Mouse (Mus musculus) monocyte, adult 2 months (primary cell): ENCODE data around the gene Slc30a9.
A peak's percentile ranks its signal among the peaks of the same experiment; 100 is the strongest.

ENCODE experiments used
- DNase-seq, 2 experiments: peaks; one replicate each; pipeline ENCODE4 v3.0.0; 2022; ENCODE audit warnings: low spot score in 2 of 2, low read depth in 1 of 2

Gene Slc30a9

DNA sequence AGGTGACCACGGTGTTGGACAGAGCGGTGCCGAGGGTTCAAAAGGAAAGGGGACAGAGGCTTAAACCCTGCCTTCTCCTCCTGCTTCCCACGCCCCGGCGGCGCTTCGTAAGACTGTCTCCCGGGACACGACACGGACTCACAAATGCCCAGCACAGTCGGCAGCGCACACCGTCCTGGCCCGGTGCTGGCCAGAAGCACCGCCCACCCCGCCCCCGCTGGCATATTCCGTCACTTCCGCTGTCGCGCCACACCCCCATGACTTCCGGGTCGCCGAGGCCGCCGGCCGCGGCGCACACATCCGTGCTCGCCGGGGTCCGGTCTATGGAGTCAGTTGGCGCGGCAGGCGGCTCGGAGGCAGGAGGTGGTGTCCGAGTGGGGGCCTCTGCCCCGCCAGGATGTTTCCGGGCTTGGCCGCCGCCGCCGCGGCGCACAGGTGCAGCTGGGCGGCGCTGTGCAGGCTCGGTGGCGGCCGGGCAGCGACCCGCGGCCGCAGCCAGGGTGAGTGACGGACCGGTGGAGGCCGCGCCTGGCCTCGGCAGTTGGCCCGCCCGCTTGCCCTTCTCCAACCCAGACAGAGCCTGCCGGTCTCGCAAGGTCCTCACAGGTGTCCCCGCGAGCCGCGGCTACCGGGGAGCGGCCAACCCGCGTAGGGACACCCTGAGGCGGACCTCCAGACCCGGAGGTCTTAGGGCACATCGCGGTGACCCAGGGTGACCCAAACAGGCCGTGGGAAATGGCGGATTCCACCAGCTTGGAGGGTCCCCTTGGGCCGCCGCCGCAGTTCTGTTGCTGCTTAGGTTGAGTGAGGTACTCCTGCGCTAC, at the start of gene Slc30a9:
TSS of gene Slc30a9 (plus strand) at position 258 of the 824 bp plus-strand sequence.
- peak; percentile 57 to 86 for DNase-seq

DNA sequence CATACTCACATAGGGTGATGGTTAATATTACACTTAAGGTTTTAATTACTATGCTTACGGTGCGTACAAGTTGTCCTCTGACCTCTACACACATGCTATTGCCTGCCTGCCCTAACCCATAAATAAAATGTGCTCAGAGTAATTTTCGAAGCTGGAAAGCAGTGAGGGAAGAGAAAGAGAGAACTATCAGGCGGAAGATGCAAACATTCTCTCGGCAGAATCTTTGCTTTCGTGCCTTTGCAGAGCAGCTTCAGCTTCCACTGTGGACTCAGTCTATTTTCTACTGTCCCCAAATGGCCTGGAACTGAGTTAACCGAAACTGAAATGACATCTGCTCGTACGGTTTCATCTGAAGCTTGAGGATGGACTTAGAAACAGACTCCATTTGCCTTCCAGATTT, 48.3 kb upstream of the Slc30a9 start:
- DNase-seq: no peak

DNA sequence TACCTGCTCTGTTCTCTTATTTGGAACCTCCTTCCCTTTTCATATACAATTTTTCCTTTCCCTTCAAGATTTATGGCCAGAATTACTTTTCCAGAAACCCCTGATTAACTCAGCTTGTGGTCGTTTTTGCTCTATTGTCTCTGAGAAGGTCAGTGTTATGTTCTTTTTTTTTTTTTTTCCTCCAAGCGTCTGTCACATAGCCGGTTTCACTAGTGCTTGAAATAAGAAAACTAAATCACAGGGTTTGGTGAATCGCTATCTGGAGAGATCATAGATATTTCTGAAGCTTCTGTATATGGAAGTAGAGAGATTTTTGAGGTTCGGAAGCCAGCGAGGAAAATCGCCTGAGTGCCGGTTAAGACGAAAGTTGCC, 46.6 kb upstream of the Slc30a9 start:
- no peak for DNase-seq

DNA sequence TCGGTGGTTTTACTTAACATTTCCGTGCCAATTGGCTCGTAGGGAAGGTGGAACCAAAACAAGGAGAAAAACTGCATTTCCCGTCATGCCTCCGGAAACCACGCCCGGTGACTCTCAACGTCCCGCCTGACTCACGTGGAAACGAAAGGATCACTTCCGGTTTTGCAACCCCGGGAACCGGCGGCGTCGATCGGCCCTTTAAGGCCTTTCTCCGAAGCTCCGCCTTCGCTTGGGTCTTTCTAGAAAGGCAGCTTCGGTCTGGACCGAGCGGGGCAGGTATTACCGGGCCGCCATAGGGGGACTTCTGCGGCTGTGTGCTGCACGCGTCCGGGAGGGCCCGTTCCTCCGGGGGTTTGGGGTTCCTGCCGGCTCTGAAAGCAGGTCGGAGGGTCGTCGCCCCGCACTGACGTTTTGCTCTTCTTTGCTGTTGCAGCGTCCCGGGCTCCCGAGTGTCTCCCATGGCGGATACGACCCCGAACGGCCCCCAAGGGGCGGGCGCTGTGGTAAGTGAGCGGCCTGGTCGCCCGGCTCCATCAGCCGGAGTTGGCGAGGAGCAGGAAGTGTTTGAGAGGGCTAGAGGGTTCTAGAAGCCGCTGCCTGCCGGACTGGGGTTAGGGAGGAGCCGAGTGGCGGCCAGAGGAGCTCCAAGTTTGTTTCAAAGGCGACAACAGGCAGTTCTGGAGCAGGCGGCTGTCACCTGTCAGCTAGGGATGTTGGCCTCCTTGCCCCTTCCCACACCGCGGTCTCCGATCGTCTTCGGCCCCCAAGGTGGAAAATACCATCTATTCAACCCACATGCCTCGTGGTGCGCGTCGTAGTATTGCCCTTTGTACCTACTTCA, 46.0 kb upstream of the Slc30a9 start, which contains the start of gene Tmem33:
TSS of gene Tmem33 (plus strand) at position 35 of the 841 bp plus-strand sequence.
- peak; percentile 86 to 89 for DNase-seq

DNA sequence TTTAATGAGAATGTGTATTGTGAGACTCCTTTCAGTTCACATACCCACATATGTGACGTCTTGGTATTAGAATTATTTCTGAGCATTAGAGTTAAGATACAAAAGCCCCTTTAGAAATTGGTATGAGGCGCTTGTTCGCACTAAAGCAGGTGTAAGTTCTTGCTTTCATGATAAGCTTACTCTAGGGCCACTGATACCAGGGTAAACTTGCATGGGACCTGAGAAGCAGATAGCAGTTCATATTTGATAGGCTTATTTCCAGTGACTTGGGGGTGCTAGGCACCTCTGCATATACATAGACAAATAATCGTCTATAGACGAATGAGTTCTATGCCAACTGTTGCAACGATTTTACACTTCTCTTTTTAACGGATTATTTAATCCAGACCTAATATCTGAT, 43.8 kb upstream of the Slc30a9 start:
- DNase-seq: no peak

DNA sequence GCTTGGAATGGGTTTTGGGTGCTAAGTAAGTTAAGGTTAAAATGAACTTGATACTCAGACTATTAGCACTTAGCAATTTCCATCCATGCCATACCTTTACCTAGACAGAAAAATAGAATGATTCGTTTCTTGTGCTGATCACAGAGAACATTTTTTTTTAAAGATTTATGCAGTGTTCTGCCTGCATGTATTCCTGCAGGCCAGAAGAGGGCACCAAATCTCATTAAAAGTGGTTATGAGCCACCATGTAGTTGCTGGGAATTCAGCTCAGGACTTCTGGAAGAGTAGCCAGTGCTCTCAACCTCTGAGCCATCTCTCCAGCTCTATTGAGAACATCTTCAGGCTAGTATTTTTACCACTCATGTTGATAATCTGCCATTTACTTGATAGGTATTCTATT, 40.6 kb upstream of the Slc30a9 start:
- no peak for DNase-seq

DNA sequence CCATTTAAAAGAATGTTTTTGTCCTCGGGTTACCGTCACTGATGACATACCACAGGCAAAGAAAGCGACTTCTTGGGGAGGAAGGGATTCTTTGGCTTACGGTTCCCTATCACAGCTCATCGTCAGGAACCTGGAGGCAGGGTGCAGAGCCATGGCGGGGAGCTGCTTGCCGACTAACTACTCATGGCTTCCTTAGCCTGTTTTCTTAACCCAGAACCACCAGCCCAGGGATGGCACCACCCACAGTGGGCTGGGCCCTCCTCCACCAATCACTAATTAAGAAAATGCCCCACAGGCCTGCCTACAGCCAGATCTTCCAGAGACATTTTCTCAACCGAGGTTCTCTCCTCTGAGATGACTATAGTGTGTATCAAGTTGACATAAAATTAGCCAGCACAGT, 37.4 kb upstream of the Slc30a9 start:
- DNase-seq: no peak

DNA sequence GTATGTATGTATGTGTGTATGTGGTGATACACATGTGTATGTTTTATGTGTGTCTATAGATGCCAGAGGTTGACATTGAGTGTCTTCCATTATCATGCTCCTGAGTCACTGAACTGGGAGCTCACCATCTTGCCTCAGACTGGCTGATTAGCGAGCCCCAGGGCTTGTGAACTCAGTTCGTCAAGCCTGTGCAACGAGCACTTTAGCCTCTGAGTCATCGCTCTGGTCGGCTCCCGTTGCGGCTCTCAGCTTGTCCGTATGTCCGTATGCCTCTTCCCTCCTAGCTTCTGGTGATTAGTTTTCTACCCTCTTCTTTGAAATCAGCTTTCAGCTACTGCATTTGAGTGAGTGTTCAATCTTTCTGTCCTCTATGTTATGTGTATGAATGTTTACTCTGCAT, 27.3 kb upstream of the Slc30a9 start:
- DNase-seq: no peak

DNA sequence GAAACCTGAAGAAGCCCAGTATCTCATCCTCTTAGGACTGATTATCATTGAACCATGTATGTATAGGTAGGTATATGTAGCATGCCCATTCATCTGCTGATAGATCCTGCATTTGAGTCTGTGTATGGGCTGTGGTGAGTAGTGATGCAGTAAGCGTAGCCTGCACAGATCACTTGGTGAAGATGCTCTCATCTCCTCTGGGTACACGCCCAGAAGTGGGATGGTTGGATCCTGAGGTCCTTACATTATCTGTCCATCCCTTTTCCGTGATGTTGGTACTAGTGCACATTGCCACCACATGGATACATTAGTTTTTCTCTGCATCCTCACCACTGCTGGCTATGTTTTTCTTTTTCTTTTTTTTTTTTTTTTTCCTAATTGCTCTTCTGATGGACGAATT, 26.9 kb upstream of the Slc30a9 start:
- DNase-seq: no peak

DNA sequence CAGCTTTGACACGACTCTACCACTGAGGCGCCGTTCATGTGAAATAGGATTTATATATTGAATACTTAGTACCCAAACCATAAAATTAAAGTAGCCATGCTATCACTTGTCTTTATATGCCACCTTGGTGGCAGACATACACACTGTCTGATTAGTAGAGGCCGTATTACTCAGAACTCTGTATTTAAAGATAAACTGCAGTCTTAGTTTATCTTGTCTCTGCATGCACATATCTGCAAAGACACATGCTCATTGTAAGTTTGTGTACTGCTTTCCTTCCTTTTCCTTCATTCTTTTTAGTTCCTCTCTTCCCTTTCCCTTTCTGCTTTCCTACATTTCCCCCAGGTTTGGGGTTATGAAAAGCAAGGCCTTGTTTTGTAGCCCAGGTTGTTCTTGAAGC, 26.4 kb upstream of the Slc30a9 start:
- DNase-seq: no peak

DNA sequence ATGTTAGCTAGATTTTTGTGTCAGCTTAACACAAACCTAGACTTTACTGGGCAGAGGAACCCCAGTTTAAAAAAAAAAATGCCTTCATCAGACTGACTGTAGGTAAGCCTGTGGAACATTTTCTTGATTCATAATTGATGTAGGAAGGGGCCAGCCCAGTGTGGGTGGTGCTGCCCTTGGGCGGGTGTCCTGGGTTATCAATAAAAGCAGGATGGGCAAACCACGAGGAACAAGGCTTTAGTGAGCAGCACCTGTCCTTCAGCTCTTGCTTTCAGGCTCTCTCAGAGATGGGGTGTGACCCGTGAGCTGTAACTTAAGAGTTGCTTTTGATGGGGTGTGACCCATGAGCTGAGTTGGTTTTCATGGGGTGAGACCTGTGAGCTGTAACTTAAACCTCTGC, 11.7 kb upstream of the Slc30a9 start:
- DNase-seq: no peak

DNA sequence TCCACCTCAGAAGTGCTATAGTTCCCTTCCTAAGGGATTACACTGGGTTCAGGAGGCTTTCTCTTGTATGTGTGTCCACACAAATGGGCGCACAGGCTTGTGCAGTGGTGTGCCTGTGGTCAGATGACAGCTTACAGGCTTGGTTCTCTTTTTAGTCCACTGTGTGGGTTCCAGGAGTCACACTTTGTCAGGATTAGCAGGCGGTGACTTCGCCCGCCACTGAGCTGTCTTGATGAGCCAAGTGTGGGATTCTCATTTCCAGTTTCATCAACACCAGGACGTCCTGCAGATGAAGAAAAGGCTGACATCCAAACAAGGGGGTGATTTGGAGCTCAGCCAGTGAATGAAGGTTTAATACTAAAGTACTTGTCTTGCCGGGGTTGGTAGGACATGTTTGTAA, 11.1 kb upstream of the Slc30a9 start:
- DNase-seq: no peak

DNA sequence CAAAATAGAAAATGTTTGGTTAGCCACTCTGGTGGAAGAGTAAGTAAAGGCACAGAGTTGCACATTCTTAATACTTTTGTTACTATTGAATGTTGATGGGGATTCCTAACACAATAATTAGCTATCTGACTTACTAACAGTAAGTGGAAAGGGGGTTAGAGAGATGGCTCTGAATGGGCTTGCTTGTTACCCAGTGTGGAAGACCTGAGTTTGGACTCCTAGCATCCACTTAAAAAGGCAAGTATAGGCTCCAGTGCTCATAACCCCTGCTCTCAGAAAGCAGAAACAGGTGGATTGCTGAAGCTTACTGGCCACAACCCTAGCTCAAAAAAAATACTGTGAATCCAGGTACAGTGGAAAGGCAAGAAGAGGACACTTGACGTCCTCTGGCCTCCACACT, 10.6 kb upstream of the Slc30a9 start:
- DNase-seq: no peak

DNA sequence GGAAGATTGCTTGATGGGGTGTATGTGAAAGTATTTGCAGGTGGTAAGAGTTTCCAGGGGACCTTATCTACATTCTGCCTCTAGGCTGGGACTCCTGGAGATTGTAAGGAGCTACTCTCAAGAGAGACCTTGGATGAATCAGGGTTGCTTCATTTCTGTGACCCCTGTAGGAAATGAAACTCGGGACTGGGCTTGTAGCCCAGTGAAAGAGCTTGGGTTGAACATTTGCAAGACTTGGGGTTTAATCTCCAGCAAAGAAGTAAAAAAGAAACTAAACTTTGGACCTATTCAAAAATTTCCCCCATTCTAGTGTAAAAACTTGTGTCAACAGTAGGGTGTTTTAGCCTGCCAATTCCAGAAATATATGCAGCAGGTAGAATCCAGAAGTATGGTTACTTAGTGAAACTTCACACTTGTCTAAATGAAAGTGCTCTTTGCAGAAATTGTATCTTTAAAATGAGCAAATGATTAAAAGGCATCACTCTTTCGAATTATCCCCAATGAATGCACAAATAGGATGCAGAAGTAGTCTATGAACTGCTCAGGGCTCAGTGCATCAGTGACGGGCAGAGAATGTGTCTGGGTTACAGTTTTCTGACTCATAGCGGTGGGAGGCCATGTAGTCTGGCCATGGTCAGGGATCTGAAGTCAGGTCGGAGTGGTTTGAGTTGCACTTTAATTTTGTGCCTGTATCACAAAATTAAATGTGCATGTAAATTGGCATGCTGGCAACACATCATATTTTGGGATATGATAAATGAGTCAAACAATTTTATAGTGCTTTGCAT, 9.5 kb upstream of the Slc30a9 start:
- DNase-seq: no peak

DNA sequence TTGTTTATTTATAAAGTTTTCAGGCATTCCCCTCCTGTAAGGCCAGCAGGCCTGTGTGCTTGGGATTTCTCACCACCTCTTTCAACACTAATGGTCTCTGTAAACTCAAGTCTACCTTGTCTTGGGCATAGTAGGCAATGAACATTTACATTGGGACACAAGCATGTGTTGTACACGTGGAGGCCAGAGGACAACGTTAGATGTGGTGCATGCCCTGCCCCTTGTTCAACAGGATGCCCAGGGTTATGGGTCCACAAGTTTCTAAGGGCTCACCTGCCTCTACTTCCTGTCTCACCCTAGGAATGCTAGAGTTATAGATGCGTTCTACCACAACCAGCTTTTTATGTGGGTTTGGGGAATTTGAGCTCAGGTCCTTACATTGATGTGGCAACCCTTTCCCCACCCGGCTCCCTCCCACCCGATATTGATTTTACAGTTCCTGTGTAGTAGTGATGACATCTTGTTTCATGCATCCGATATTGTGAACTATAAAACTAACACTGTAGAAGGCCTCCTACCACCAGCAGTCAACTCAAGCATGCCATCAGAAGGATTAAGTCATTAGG, 6.8 kb upstream of the Slc30a9 start:
- no peak for DNase-seq

DNA sequence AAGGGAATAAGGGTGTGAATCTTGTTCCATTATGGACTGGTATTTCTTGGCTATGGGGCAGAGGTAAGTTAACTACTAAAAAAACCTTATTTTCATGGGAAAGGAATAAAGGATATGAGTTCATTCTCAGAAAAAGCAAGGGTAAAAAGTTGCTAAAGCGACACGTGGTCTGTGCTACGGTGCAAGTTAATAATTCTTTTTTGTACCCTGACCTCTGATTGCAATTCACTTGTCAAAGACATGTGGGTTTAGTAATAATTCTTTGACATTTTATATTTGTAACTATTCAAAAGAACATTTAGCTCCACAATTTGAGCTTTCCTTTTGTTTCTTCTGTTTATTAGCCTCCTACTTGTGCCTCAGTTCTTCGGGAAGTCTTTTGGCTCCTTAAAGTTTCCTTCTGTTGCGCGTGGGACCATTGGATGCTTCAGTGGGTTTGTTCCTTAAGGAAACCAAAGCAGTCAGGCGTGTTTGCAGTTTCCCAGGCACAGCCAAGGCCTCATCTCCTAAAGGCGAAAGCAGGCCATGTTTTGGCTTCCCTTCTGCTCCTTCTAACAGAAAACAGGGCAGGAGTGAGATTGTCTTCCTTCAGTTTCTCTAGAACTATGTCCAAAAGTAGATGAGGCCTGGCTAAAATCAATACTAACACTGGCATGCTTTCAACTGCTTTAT, 5.7 kb upstream of the Slc30a9 start:
- no peak for DNase-seq

DNA sequence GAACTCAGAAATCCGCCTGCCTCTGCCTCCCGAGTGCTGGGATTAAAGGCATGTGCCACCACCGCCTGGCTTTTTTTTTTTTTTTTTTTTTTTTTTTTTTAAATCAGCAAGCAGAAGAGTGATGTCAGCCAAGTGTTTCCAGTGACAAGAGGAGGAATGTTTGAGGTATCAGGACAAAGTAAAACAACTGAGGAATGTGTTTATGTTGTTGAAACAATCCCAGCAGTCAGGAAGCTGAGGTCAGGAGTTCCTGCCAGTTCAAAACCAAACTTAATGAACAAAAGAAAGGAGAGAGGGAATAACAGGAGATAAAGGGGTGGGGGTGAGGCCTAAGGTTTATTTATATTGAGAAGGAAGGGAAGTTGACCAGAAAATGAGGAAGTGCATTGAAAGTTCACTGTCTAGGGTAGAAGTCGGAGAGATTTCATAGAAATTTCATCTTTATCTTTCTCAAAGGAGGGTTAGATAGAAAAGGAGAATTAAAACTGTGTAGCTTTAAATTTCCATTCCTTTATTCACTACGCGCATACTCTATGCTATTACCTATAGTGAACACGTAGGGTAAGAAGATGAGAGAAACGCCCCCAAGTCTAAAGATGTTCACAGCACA, 4.9 kb upstream of the Slc30a9 start:
- no peak for DNase-seq

DNA sequence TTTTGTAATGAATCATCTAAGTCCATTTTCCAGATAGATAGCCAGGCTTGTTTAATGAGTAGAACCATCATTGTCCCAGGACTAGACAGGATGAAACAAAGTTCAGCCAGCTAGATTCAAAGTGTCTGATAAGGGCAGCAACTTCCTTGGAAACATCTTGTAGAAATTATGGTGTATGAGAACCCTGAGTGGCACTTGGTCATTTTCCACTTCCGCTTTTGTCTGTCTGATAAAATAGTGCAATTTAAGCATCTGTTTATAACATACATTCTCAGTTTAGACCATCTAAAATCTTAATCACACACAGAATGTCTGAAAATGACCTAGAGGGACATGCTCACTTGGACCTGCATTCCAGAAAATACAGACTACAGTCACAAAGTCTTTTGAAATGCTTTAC, 2.9 kb upstream of the Slc30a9 start:
- DNase-seq: no peak

DNA sequence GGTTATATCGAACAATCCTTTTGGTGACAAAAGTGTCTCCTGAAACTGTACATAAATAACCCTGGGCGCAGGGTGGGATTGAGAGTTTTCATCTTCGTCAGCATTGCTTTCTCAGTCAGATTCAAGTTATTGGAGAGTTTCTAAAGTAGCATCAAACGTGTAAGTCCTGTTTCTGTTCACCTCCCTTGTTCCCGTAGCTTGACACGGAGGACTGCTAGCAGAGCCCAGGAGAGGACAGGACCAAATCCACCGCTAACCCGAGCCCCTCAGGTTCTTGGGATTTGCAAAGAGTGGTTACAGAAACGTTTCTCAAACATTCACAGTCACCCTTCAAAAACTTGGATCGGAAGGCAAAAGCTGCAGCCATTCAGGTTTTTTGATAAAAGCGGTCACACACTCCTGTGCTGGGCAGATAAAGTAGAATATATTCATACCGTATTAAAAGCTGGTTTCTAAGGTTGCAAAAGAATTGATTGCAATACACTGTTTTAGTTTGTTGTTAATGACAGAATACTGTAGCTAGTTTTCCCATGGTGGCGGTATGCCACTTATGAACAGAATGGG, 986 bp downstream of the Slc30a9 start:
- no peak for DNase-seq
